Mouse (Mus musculus) bone marrow macrophage, adult 2 months (primary cell): ENCODE data around the gene Gm4567. TPM values are rescaled to one million over a fixed set of nuclear protein-coding genes. Genes with fewer than 3 reads are reported as not detected.
"Not testable (repeated sequence)": the region's sequence is repeated elsewhere in the genome, so short reads cannot be mapped to it uniquely, and the experiment has no call there.

ENCODE experiments used
- H3K27ac ChIP-seq: 2 replicates; pipeline ENCODE4 v1.5.1; 2012; ENCODE audit warnings: low read depth, low read length; ENCODE audit not compliant: insufficient read depth
- H3K4me1 ChIP-seq: 2 replicates; pipeline ENCODE4 v1.6.1; 2012; ENCODE audit warnings: low read length; ENCODE audit not compliant: control insufficient read depth, insufficient read depth
- H3K4me3 ChIP-seq: 2 replicates; pipeline ENCODE4 v1.5.1; 2012; ENCODE audit warnings: mild to moderate bottlenecking, low read length, moderate library complexity; ENCODE audit not compliant: insufficient read depth
- polyA plus RNA-seq: library from polyadenylated mRNA; stranded (reverse); fragments of >200 nt; gene quantifications from 2 replicates; pipeline ENCODE4 v1.2.4, GENCODE M21; 2012; ENCODE audit not compliant: missing spikeins, insufficient read depth, insufficient read length

The Gm4567 gene
- not detected in 2 replicates for polyA plus RNA-seq

DNA sequence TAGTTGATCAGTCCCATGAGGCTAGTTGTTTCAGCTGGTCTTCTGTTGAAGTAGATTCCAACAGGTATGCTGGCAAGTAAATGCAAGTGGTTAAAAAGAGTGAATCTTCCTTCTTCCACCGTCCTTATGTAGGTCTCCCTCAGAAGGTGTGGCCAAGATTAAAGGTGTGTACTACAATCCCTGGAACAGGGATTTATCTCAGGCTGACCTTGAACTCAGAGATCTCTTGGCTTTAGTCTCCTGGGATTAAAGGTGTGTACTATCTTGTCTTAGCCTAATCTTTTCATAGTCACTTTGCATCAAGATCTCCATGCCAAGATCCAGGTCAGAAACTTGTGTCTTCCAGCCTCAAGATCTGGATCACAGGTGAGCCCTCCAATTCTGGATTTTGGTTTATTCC lies at the start of gene Gm4567:
TSS of gene Gm4567 (minus strand) at position 101 of the 400 bp plus-strand sequence.
- not testable (repeated sequence) for H3K4me3 ChIP-seq, H3K4me1 ChIP-seq, H3K27ac ChIP-seq

DNA sequence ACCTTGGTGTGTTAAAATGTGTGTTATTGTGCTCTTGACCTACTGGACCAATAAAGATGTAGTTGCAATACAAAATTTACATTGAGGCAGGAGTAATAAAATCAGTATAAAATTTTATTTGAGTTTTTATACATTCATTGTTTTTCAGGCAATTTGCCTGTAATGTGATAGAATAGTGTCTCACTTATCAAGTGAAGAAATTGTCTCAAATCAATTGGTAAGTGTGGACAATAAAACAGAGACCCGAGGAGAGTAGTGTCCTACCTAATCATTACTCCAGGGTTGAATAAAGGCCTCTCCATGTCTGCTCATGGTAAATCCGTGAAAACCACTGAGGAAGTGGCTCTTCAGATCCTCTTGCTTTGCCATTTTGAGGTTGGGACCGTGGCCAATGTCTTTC lies 41.9 kb upstream of the Gm4567 start, which contains the start of gene Vmn1r157:
TSS of gene Vmn1r157 (plus strand) at position 301 of the 400 bp plus-strand sequence.
- not testable (repeated sequence) for H3K27ac ChIP-seq, H3K4me1 ChIP-seq

DNA sequence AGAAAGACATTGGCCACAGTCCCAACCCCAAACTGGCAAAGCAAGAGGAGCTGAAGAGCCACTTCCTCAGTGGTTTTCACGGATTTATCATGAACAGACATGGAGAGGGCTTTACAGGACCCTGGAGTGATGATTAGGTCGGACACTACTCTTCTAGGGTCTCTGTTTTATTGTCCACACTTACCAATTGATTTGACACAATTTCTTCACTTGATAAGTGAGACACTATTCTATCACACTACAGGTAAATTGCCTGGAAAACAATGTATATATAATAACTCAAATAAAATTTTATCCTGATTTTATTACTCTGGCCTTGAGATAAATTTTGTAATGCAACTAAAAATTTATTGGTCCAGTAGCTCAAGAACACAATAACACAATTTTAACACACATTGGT lies 27.3 kb downstream of the Gm4567 start, which contains the start of gene Gm8693:
TSS of gene Gm8693 (minus strand) at position 101 of the 400 bp plus-strand sequence.
- H3K4me3 ChIP-seq, H3K4me1 ChIP-seq: not testable (repeated sequence)

More for the DNA sequence above, 41.9 kb upstream of the Gm4567 start, which contains the start of gene Vmn1r157:
- not testable (repeated sequence) for H3K4me3 ChIP-seq

More for the DNA sequence above, 27.3 kb downstream of the Gm4567 start, which contains the start of gene Gm8693:
- H3K27ac ChIP-seq: not testable (repeated sequence)

Other genes with a start within 250 kb of the Gm4567 start
- not detected in 2 replicates for gene Vmn1r151, start 220.0 kb downstream of the Gm4567 start, polyA plus RNA-seq
- not detected in 2 replicates for gene Vmn1r152, start 196.7 kb downstream of the Gm4567 start, polyA plus RNA-seq
- not detected in 2 replicates for gene Gm8677, start 184.8 kb downstream of the Gm4567 start, polyA plus RNA-seq
- gene Gm4201, start 154.4 kb downstream of the Gm4567 start, polyA plus RNA-seq: not detected in 2 replicates
- not detected in 2 replicates for gene Gm4565, start 131.6 kb downstream of the Gm4567 start, polyA plus RNA-seq
- not detected in 2 replicates for gene Vmn1r155, start 61.7 kb downstream of the Gm4567 start, polyA plus RNA-seq
- gene Gm8693, start 27.4 kb downstream of the Gm4567 start, polyA plus RNA-seq: not detected in 2 replicates
- gene Vmn1r157, start 42.0 kb upstream of the Gm4567 start, polyA plus RNA-seq: not detected in 2 replicates
- gene Vmn1r158, start 71.1 kb upstream of the Gm4567 start, polyA plus RNA-seq: not detected in 2 replicates
- not detected in 2 replicates for gene Vmn1r159, start 123.9 kb upstream of the Gm4567 start, polyA plus RNA-seq
- gene Vmn1r160, start 151.5 kb upstream of the Gm4567 start, polyA plus RNA-seq: not detected in 2 replicates